Mouse (Mus musculus) lung, adult 2 months (tissue): ENCODE data around the gene Bex1. TPM values are rescaled to one million over a fixed set of nuclear protein-coding genes. Genes with fewer than 3 reads are reported as not detected.
A peak's percentile ranks its signal among the peaks of the same experiment; 100 is the strongest.
"Not testable (repeated sequence)": the region's sequence is repeated elsewhere in the genome, so short reads cannot be mapped to it uniquely, and the experiment has no call there.

ENCODE experiments used
- DNase-seq: peaks from one replicate; pipeline ENCODE4 v3.0.0; 2022
- H3K4me1 ChIP-seq: fragments of 200-500 bp; 2 replicates; pipeline ENCODE4 v1.6.1; 2011; ENCODE audit warnings: low read length; ENCODE audit not compliant: control insufficient read depth, insufficient read depth
- H3K4me3 ChIP-seq: fragments of 200-500 bp; replicated peaks from 2 replicates; pipeline ENCODE3; 2011; ENCODE audit warnings: low read depth, mild to moderate bottlenecking, control low read depth, low read length; ENCODE audit errors: extremely low read depth
- CTCF ChIP-seq: fragments of 200-500 bp; IDR thresholded peaks from 2 replicates; pipeline ENCODE4 v1.5.1; 2011; ENCODE audit warnings: mild to moderate bottlenecking, low read length, control low read depth; ENCODE audit not compliant: insufficient read depth
- POLR2A ChIP-seq: fragments of 200-500 bp; IDR thresholded peaks from 2 replicates; pipeline ENCODE4 v1.6.1; 2011; ENCODE audit warnings: low read depth, mild to moderate bottlenecking, control low read depth, low read length, borderline replicate concordance; ENCODE audit errors: extremely low read depth
- WGBS: fragments of 180-500 bp; shearing (Covaris S2); methylation state at CpG from one replicate; pipeline ENCODE4 v1.1.7; 2018; 5-methylcytosine and 5-hydroxymethylcytosine counted together
- polyA plus RNA-seq: library from polyadenylated mRNA; depleted of rRNA; stranded (reverse); fragments of >200 nt; gene quantifications from 2 replicates; pipeline ENCODE4 v1.2.3, GENCODE M21; 2012; rRNA removed

Gene Bex1
- polyA plus RNA-seq: 3.0 and 3.4 TPM in 2 replicates

GRCm38 (mm10) chrX:136214729-136215677 is at the start of gene Bex1, which contains the start of gene Tceal7:
Bex1 (minus strand) TSS chrX:136215513.
Tceal7 (plus strand) TSS chrX:136214779.
- not testable (repeated sequence) for H3K4me3 ChIP-seq, DNase-seq, H3K4me1 ChIP-seq
- WGBS: 42% methylated on average over 24 of the region's 67 CpGs

DNA sequence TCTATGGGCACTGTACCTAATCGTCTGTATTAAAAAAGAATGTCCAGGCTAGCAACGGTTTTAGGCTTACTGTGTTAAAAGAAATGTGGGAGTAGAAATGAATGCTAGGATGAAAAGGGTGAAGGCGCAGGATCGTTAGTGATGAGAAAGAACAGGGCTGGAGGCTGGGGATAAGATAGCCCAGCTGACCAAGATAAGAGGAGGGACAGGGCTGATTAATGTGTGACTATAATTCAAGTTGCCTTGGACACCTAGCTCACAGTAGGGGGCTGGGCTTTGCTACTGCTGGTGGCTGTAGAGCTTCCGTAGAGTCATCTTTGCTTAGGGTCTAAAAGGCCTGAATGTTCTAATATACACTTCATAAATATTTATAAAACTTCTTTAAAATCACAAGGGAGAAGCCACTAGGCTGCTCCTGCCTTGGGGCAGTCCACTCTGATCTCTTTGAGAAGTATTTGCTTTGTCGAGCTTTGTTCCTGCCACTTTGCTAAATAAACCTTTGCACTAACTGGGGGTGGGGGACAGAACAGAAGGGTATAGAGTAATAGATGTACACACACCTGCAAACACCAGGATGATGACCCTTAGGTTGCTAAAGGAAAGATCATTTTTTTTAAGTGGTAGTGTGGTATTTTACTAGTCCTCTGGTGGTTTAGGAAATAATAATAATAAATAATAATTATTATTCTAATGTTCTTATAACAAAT is 36.9 kb upstream of the Bex1 start:
- DNase-seq: no peak
- H3K4me1 ChIP-seq: no peaks in the 10 kb centered on the region
- no peak overlapping the region for H3K4me3 ChIP-seq
- WGBS: 57% methylated on average over 6 of the region's 6 CpGs
- TF ChIP-seq POLR2A: no peak
- no peak for TF ChIP-seq CTCF

- TF ChIP-seq POLR2A: no peak
- no peak for TF ChIP-seq CTCF
- WGBS: 54% methylated on average over 7 of the region's 7 CpGs
- no peaks in the 10 kb centered on the region for H3K4me1 ChIP-seq
- DNase-seq: no peak
- no peak overlapping the region for H3K4me3 ChIP-seq
These were observed 34.4 kb upstream of the Bex1 start for GRCm38 (mm10) chrX:136249671-136250070.

GRCm38 (mm10) chrX:136248811-136249210 is 33.5 kb upstream of the Bex1 start:
- H3K4me3 ChIP-seq: no peak overlapping the region
- DNase-seq: peak; percentile 12
- no peaks in the 10 kb centered on the region for H3K4me1 ChIP-seq
- TF ChIP-seq POLR2A: no peak
- TF ChIP-seq CTCF: no peak
- 53% methylated on average over 6 of the region's 6 CpGs for WGBS

DNA sequence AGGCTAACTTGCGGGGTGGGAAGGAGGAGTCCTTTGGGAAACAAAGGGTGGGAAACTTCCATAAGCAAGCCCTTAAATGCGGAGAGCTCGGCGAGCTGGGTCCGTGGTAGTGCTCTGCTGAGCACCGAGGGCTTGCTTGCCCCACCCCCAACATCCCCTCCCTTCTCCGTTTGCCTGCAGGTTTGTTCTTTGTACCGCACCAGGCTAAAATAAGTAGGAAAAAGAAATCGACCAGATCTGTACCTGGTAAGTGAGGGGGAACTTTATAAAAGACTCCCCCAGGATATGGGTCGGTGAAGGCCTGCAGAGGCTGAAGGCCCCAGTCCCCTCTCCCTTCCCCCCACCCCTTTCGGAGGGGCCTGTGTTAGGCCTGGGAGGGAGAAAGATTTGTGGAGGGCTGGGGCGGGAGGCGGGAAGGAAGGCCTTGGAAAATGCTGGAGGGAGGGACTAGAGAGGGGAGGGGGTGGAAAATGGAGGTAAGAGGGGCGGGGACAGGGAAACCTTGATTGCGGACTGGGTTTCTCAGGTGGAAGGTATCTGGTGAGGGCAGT is 30.3 kb upstream of the Bex1 start:
- TF ChIP-seq POLR2A (no peak), CTCF (no peak)
- Histone ChIP-seq H3K4me1 (no peaks in the 10 kb centered on the region; the same call in 1 of the 2 replicates), H3K4me3 (peak overlapping the region; percentile 90)
- peak; percentile 20 for DNase-seq
- WGBS: 32% methylated on average over 15 of the region's 15 CpGs

GRCm38 (mm10) chrX:136244574-136245229 is 29.4 kb upstream of the Bex1 start, which contains the start of gene Tceal9:
Tceal9 (plus strand) TSS chrX:136245079.
- no peak for TF ChIP-seq CTCF
- peak; percentile 83; the same call in 1 of the 2 replicates for TF ChIP-seq POLR2A
- peak; percentile 66 for DNase-seq
- Histone ChIP-seq H3K4me3 (peak within 1 kb of the TSS; percentile 90), H3K4me1 (no peaks in the 10 kb centered on the region; the same call in 1 of the 2 replicates)
- WGBS: 37% methylated on average over 20 of the region's 20 CpGs

GRCm38 (mm10) chrX:136243181-136243580 is 27.9 kb upstream of the Bex1 start:
- 67% methylated on average over 2 of the region's 2 CpGs for WGBS
- no peak for DNase-seq
- TF ChIP-seq POLR2A (no peak), CTCF (no peak)
- Histone ChIP-seq H3K4me3 (no peak overlapping the region), H3K4me1 (no peaks in the 10 kb centered on the region; the same call in 1 of the 2 replicates)

DNA sequence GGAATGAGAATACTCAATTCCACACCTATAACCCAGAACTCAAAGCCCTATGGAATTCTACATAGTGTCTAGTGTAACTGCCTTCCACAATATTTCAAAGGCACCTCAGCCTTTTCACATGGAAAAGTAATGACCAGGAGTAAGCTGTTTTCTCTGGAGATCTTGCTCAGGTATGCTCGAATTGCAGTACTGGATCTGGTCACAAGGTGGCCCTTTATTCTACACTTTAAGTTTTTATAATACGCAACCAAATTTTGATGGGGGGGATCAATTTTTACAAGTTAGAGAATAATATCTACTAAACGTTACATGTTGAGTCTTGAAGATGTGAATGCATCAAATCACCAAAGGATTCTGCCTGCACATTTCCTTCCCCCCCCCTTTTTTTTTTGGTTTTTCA is 22.8 kb upstream of the Bex1 start:
- Histone ChIP-seq H3K4me1 (no peaks in the 10 kb centered on the region), H3K4me3 (no peak overlapping the region)
- 44% methylated on average over 3 of the region's 3 CpGs for WGBS
- DNase-seq: peak; percentile 27
- TF ChIP-seq POLR2A (no peak), CTCF (no peak)

DNA sequence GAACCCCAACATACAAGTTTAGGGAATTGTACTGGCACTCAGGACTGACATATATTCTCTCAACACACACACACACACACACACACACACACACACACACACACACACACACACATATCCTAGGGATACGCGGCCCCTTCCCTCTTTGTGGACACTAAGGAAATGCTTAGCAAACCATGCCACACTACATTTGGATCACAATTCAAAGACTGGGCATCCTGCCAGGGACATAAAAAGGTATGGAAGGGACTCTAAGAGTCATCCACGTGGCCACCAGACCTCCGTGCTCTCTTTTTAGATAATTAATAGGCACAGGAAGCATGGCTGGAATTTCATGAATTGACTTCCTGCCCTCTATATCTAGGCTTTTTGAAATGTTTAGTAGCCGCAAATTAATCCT is 12.5 kb upstream of the Bex1 start:
- 44% methylated on average over 5 of the region's 5 CpGs for WGBS
- TF ChIP-seq POLR2A (no peak), CTCF (no peak)
- Histone ChIP-seq H3K4me3 (no peak overlapping the region), H3K4me1 (no peaks in the 10 kb centered on the region)
- no peak for DNase-seq
